Mouse (Mus musculus) right cerebral cortex, adult 18-20 months (tissue): ENCODE data around the gene Mettl22.

ENCODE experiments used
- DNase-seq: peaks from one replicate; pipeline ENCODE4 v3.0.0; 2022; ENCODE audit warnings: mixed read lengths

Mettl22 gene

GRCm38 (mm10) chr16:8470603-8471481 lies at the start of gene Mettl22:
TSS of gene Mettl22 (plus strand) at chr16:8470788.
- peak; percentile 93 for DNase-seq

GRCm38 (mm10) chr16:8420842-8421241 lies 49.7 kb upstream of the Mettl22 start:
- DNase-seq: no peak

GRCm38 (mm10) chr16:8423626-8424114 lies 46.9 kb upstream of the Mettl22 start:
- no peak for DNase-seq

- peak; percentile 78 for DNase-seq
Observed at GRCm38 (mm10) chr16:8424161-8424970, 46.2 kb upstream of the Mettl22 start.

- DNase-seq: peak; percentile 28
Observed at GRCm38 (mm10) chr16:8424971-8425330, 45.6 kb upstream of the Mettl22 start, which contains the start of gene Tmem114. TSS of gene Tmem114 (minus strand) at chr16:8425136.

GRCm38 (mm10) chr16:8425736-8426135 lies 44.9 kb upstream of the Mettl22 start:
- DNase-seq: no peak

GRCm38 (mm10) chr16:8429531-8429930 lies 41.1 kb upstream of the Mettl22 start:
- peak; percentile 24 for DNase-seq

GRCm38 (mm10) chr16:8432616-8433015 lies 38.0 kb upstream of the Mettl22 start:
- no peak for DNase-seq

GRCm38 (mm10) chr16:8444911-8445310 lies 25.7 kb upstream of the Mettl22 start:
- DNase-seq: no peak

- DNase-seq: no peak
Observed at GRCm38 (mm10) chr16:8446256-8446655, 24.3 kb upstream of the Mettl22 start.

GRCm38 (mm10) chr16:8453301-8453700 lies 17.3 kb upstream of the Mettl22 start:
- no peak for DNase-seq

GRCm38 (mm10) chr16:8455221-8455620 lies 15.4 kb upstream of the Mettl22 start:
- no peak for DNase-seq

GRCm38 (mm10) chr16:8458391-8458790 lies 12.2 kb upstream of the Mettl22 start:
- no peak for DNase-seq

- peak; percentile 25 for DNase-seq
Observed at GRCm38 (mm10) chr16:8459098-8459497, 11.5 kb upstream of the Mettl22 start.

GRCm38 (mm10) chr16:8470132-8470531 lies 456 bp upstream of the Mettl22 start:
- no peak for DNase-seq

- DNase-seq: no peak
Observed at GRCm38 (mm10) chr16:8487396-8488005, 16.9 kb downstream of the Mettl22 start.

- no peak for DNase-seq
Observed at GRCm38 (mm10) chr16:8489340-8489739, 18.8 kb downstream of the Mettl22 start.

- DNase-seq: no peak
Observed at GRCm38 (mm10) chr16:8491743-8492490, 21.3 kb downstream of the Mettl22 start.

- DNase-seq: peak; percentile 60
Observed at GRCm38 (mm10) chr16:8494268-8494667, 23.7 kb downstream of the Mettl22 start.

GRCm38 (mm10) chr16:8496967-8497366 lies 26.4 kb downstream of the Mettl22 start:
- no peak for DNase-seq

- no peak for DNase-seq
Observed at GRCm38 (mm10) chr16:8504271-8504670, 33.7 kb downstream of the Mettl22 start.

- DNase-seq: no peak
Observed at GRCm38 (mm10) chr16:8509894-8510293, 39.3 kb downstream of the Mettl22 start.
